Mouse (Mus musculus): ENCODE measurements around the gene Tspan9.

Gene Tspan9

DNA sequence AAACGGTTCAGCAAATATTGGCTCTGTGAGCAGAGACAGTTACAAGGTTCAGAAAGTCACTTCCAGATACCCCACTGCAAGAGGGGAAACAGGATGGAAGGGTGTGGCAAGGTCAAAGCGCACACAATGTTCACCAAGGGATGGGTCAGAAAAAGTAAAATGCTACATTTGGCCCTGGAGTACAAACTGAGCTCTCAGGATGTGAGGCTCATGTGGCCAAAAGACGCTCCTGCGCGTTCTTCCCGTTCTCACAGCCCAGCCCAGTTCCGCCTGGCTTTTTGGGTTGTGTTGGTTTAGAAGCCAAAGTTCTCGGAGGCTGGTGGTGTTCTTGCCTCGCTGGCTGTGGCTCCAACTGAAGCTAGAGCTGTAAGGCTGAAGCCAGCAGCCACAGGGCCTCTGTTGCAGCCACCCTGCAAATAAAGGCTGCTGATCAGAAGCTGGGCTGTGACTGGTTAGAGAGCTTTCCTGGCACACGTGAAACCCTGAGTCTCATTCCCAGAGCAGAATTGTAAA, 9.7 kb downstream of the Tspan9 start:
- no peak for DNase-seq (ENCODE audit: extremely low read depth, low read depth, low spot score)

DNA sequence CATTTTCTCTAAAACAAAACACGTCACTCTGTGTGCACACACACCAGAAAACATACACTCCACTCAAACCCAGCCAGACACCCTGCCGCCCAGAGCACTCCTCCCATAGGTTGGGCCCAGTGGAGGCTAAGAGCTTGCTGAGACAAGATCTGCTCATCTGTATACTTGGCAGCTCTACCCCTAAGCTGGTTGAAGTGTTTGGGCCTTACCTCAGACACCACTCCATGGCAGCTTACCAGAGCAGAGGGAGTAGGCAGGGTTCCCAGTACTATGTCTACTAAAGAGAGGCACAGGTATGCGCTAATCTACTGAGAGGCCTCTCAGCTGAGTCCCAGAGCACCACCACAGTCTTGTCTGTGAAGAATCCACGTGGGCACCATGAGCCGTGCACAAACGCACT, 10.8 kb downstream of the Tspan9 start:
- DNase-seq (ENCODE audit: extremely low read depth, low read depth, low spot score): peak; percentile 81

DNA sequence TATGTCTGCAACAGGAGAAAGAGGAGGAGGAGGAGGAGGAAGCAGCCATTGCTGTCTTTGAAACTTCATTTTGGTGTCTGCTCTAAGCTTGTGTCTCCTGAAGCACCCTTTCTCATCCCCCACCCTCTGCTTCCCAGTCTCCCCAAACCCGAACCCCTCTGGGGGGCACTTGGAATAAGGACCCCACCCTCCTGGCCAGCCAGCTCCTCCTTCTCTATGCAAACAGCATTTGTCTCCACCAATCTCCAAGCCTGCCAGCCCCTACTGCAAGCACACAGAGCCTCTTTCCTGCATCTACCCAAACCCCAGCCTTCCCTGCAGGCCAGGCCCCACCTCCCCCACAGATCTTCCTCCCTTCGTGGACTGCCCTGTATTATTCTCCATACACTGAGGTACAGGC, 12.0 kb downstream of the Tspan9 start:
- no peak for DNase-seq (ENCODE audit: extremely low read depth, low read depth, low spot score)

DNA sequence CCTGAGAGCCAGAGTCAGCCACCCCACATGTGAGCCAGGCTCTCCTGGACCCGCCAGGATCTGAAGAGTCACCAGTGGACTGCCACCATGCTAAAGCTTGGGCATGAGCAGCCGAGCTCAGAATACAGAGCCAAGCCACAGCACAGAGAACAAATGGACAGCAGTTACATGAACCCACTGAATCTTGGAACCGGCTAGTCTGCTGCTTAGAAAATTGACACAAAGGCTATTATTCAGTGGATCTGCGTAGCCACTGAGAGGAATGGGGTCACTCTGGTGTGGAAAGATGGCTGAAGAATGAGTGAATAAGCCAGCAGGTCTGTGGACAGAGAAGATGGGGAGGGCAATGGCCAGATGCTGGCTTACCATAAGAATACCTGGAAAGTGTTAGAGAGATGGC, 12.7 kb downstream of the Tspan9 start:
- no peak for DNase-seq (ENCODE audit: extremely low read depth, low read depth, low spot score)

DNA sequence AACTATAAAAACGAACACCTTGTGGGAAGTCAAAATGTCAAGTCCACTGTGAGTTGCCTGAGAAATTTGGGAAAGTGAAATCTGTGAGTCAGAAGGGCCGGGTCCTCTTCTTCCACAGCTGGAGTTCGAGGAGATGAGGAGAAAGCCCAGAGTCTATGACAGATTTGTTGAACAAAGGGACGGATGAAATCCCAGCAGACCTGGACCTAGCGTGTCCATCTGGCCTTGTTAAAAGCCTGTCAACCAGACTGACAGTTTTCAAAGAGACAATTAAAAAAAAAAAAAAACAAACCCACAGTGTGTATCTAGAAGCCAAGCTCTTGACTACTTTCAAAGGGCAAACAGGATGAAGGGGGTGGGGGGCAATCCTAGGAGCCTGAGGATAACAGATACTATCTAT, 14.0 kb downstream of the Tspan9 start:
- DNase-seq (ENCODE audit: extremely low read depth, low read depth, low spot score): no peak

DNA sequence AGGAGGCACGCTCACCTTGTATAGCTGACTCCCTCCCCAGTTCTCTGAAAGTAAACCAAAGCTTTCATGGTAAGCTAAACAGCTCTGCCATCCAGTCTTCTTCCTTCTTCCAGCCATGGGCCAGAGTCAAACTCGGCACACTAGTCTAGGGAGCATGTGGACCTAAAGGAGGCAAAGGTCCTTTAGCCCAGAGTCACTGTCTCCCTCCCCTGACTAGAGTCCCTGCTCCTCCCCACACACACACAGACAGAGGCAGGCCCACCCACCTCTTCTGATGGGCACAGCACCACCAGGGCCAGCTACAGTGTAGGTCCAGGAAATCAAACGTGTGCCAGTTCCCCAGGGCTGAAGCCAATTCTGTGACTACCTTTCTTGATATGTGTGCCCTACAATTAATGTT, 16.1 kb downstream of the Tspan9 start:
- DNase-seq (ENCODE audit: extremely low read depth, low read depth, low spot score): no peak

DNA sequence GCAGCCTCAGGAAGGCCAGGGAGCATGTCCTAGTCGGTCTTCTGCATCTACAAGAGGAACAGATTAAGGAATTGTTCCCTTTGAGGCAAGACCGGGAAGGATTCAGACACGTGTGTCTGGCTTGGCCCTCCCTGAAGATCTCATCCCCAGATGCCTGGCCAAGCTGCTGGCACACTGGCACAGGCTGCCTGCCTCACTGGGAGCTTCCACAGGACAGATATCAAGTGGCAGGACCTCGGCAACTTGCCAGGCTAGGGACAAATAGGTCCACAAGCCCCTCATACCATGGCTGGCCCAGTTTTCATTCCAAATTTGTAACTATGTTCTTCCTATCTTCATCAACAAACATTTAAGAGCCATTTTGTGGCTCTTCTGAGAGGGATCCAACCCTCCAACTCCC, 16.5 kb downstream of the Tspan9 start:
- DNase-seq (ENCODE audit: extremely low read depth, low read depth, low spot score): no peak

DNA sequence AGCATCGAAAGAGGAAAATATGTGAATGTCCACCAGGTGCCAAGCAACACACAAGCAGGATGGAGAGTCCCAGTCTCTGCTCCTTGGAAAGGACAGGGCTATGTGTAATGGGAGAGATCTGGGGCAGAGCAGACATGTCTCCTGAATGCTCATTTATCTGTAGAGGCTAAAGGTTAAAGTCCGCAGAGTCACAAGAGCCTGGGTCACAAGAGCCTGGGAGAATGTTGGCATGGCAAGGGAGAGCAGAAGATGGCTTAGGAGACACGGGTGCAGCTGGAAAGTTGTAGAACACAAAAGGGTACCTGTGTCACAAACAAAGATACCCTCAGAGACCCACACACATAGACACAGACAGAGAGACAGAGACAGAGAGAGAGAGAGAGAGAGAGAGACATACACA, 17.9 kb downstream of the Tspan9 start:
- no peak for DNase-seq (ENCODE audit: extremely low read depth, low read depth, low spot score)

DNA sequence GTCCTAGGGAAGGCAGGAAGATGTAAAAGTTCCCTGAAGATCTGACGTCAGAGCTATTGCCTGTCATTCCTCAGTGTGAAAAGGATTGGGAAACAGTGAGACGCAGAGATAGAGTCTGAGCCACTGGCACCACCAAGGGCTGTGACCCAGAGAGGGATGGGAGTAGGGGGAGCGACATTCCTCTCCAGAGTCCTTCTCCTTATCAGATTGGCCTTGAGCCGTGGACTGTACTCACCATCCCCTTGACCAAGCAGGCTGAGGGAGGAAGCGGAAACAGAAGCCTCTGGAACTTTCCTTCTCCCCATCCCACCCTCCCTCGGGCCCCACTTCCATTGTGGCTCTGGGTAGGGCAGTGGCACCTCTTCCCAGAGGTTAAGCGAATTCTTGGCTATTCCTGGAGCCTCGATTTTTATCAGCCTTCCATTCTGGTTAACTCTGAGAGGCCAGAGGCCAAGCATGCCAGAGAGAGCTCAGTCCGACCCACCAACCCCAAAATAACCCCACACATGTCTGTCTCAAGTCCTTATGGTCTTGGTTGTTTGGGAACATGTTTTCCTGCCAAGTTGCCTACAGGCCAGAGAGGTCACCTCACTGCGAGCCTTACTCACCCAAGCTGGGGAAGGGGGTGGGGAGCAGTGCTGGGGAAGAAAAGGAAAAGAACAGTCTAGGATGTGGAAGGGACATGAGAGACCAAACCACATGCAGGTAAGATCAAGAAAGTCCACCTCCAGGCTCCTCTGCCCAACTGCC, 19.0 kb downstream of the Tspan9 start:
- no peak for DNase-seq (ENCODE audit: extremely low read depth, low read depth, low spot score)

DNA sequence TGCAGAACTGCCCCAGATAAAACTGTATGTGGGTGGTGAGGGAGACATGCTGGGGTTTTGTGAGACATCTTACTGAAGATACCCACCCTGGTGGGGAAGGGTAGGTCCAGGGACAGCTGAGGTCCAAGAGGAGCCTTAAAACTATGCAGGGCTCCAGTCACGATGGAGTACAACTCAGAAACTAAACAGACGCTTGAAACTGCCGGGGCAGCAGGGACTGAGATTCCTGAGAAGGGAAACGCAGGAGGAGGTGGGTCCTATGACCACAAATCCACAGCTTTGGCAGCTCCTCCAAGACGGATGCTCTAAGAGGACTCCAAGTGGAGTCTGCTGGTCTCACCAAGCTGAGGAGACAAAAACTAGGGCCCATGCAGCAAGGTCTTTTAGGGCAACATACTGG, 21.3 kb downstream of the Tspan9 start:
- no peak for DNase-seq (ENCODE audit: extremely low read depth, low read depth, low spot score)

DNA sequence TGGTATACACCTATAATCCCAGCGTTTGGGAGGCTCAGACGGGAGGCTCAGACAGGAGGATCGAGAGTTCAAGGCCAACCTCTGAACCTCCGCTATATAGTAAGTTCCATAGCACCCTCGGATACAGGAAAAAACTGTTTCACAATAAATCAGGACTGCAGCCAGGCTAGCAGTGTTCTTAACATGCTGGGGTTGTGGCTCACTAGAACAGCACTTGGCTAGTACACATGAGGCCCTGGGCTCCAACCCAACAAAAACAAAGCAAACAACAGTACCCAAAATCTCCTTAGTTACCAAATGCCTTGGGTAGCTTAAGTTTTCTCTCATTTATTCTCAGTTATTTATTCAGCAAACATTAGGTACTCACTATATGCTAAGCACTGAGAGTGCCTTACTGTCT, 21.7 kb downstream of the Tspan9 start:
- peak; percentile 76 for DNase-seq (ENCODE audit: extremely low read depth, low read depth, low spot score)

DNA sequence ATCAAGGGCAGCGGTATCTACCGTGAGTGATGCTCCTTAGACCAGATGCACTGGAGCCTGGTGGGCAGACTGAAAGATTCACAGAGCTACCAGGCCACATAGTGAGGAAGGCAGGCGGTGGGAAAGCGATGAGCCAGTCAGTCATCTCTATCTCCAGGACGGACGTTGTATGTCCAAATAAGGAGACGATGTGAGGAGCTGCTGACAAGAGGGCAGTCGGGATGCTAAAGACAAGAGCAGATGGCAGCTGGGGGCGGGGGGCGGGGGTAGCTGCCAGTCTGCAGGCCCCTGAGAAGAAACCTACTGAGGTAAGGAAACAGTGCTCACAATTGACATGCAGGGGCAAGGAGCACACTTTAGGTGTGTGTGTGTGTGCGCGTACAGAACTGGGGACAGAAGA, 22.6 kb downstream of the Tspan9 start:
- DNase-seq (ENCODE audit: extremely low read depth, low read depth, low spot score): no peak

DNA sequence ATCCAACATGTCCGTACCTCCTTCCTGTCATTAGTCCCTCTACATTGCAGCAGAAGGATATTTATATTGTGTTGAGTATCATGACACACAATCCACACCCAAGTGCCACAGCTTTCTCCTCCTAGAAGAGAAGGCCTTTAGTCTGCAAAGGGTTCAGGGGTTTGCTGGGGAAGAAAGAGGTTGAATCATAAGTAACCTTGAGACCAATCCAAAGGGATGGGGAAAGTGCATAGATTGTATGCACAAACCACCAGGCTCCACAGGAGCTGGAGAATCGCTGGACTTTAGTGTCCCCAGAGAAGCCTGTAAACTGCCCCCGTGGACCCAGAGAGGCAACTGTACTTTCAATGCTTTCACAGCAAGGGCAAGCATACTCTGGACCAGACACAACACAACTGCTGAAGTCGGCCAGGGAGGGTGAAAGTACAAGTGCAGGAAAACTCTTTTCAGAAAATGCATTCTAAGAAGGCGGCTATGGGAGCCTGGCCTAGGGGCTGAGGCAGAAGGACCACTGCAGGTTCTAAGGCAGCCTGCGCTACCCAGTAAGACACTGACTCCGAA, 24.6 kb downstream of the Tspan9 start:
- DNase-seq (ENCODE audit: extremely low read depth, low read depth, low spot score): no peak

DNA sequence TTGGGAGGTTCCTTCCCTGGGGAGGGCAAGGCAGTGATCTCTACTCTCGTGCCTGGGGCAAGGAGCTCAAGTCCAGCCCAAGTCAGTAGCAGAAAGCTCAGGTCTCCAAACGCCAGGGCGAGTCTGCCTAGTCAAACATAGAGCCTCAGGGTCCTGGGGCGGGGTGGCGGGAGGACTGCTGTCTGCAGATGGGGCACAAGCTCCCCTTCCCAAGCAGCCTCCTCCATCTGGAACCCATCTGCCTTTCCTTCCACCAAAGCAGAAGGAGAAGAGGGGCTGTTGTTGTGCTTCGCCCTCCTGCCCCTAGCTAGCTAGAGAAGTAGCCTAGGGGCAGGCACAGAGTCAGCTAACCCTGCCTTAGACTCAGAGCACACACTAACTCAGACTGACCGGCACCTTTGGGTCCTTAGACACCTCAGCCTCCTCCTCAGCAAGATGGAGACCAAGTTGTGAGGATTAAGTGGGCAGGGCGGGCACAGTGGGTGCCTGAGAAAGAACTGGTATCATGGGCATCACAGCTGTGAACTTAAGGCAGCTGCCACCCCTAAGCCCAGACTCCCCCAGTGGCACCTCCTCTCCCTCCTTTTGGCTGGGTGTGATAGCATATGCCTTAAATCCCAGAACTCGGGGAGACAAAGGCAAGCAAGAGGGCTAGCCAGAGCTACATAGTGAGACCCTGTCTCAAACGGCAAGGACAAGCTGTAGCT, 26.4 kb downstream of the Tspan9 start:
- no peak for DNase-seq (ENCODE audit: extremely low read depth, low read depth, low spot score)

DNA sequence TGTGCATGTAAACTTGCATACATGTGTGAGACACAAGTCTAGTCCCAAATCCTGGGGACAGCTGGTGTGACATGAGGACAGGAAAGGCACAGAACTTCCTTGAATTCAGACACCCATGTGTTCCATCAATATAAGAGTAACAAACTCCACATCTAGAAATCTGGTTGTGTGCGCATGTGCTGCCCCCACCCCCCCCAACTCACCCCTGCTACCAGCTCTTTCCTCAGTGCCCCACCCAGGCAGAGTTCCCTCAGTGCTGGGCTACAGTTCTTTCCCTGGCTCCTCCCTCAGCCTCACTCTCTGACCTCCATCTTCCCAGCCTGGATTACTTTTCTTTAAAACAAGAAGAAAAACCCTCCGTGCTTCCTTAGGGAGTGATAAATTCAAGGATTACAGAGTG, 27.1 kb downstream of the Tspan9 start:
- no peak for DNase-seq (ENCODE audit: extremely low read depth, low read depth, low spot score)

DNA sequence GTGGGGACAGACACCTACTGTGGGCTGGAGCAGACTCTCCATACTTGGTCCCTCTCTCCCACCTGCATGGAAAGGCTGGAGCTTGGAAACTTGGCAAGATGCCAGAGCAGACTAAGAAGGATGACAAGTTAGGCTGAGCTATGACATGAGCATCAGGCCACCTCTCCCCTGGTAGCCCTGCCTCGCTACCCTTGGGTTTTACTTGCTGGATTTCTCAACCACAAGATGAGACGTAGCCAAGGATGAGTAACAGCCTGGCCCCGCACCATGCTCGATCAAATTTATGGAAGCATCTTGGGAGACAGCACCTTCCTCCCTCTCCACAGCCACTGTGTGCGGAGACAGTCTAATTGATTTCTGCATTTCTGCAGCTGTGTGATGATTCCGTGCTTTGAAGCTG, 28.3 kb downstream of the Tspan9 start:
- DNase-seq (ENCODE audit: extremely low read depth, low read depth, low spot score): no peak

DNA sequence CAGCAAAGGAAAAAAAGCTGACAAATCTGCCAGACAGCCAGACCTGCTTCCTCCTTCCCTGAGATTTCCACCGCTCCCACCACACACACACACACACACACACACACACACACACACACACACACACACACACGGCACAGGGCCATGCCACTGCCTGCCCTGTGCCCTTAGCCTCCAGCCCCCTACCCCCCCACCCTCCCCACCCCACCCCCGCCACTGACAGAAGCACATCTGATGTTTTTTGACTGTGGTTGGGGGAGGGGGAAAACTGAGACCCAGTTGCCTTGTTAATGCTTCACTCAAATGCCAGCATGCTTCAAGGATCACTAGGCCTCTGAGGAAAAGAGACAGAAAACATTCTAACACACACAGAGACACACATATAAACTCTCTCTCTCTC, 30.8 kb downstream of the Tspan9 start:
- DNase-seq (ENCODE audit: extremely low read depth, low read depth, low spot score): no peak

DNA sequence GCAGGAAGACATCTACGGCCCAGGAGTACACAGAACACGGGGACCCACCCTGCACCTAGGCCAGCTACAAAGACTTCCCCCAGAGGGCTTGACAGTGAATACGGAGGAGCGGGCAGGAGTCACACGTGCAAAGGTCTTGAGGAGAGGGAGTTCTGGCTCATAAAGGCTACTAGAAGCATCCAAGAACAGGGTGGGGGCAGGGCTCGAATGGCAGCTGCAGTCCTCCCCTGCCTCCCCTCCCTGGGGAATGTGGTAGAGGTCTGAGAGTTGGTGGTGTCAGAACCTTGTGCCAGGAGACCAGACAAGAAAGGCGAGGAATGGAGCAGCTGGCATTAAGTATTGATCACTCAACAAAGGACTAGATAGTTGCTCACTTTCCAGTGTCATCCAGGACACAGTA, 31.6 kb downstream of the Tspan9 start:
- no peak for DNase-seq (ENCODE audit: extremely low read depth, low read depth, low spot score)

DNA sequence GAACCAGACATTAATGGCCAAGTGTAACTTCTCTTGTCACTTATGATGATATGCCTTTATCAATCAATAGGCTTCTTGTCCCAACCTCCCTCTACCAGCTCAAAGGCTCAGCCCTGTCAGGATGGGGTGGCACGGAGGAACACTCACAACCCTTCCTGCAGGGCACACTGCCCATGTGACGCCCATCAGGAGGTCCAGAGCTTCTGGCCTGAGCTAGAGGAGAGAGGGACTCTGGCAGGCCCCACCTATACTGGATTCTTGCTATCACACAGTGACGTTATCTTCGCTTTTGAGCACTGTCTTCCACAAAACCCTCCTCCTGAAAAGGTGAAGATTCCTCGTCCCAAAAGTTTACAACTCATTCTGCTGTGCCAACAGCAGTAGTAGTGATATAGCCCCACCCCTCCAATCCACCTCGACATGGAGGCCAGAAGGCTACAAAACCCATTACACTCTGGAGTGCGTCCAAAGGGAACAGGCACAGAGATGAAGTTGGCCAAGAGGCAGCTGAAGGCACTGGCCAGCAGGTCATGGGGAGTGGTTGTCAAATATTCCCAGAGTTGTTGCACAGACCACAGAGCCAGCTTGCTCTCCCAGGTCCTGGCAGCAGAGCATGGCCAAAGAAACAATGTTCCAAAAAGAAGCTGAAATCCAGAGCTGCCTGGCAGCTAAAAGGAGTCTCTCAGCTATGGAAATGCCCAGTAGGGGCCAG, 34.9 kb downstream of the Tspan9 start:
- DNase-seq (ENCODE audit: extremely low read depth, low read depth, low spot score): peak; percentile 69

DNA sequence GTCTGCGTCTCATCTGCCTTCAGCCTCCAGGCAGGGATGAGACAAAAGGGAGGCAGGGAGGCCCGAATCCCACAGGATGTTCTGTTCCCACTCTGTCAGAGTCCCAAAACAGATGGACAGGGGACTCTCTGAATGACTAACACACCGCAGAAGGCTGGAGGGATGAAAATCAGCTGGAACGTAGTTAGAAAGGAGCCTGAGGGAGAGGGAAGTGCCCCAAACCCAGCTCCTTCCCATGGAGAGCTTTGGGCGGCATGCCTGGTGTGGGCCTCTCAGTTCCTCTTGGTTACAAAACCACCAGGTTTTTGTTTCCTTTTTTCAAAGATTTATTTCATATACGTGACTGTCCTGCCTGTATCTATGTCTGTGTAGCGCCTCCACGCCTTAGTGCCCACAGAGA, 35.7 kb downstream of the Tspan9 start:
- DNase-seq (ENCODE audit: extremely low read depth, low read depth, low spot score): no peak

DNA sequence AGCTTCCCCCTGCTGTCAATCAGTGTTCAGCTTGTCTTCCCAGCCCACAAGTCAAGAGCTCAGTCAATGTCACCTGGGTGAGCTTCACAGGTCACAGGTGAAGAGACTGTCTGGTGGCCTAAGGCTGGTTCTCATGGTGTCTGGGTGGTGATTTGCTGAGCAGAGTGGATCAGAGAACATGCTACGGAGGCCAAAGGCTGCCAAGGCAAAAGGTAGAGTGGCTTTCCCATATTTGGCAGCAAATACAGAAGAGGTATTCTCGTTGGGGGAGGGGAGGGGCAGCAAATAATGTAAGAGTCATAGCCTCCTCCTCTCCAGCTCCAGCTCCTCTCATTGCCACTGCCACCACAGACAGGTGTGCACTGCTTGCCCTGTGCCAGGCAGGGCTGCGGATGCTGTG, 37.2 kb downstream of the Tspan9 start:
- no peak for DNase-seq (ENCODE audit: extremely low read depth, low read depth, low spot score)

All from fat pad, adult 2 months (tissue).